Mouse (Mus musculus) stomach, embryonic 15.5 days (tissue): ENCODE data around the gene Lipi. TPM values are rescaled to one million over a fixed set of nuclear protein-coding genes. Genes with fewer than 3 reads are reported as not detected.

ENCODE experiments used
- ATAC-seq: fragments of 200-750 bp; cut with Nextera tagmentation; 2 replicates; pipeline ENCODE4 v1.8.0; 2017; ENCODE audit warnings: low read depth, moderate number of reproducible peaks, moderate TSS enrichment; ENCODE audit not compliant: insufficient read depth, low FRiP score
- H3K27ac ChIP-seq: fragments of 300-500 bp; sonication (generic); 2 replicates; pipeline ENCODE4 v1.5.1; 2015; ENCODE audit warnings: mild to moderate bottlenecking, inconsistent platforms
- H3K27me3 ChIP-seq: fragments of 300-500 bp; sonication (generic); replicated peaks from 2 replicates; pipeline ENCODE4 v1.6.1; 2015; ENCODE audit warnings: inconsistent platforms
- H3K36me3 ChIP-seq: fragments of 300-500 bp; sonication (generic); 2 replicates; pipeline ENCODE4 v1.6.1; 2015; ENCODE audit warnings: inconsistent platforms
- H3K4me1 ChIP-seq: fragments of 300-500 bp; sonication (generic); 2 replicates; pipeline ENCODE4 v1.6.1; 2015; ENCODE audit warnings: inconsistent platforms
- H3K4me2 ChIP-seq: fragments of 300-500 bp; sonication (generic); 2 replicates; pipeline ENCODE4 v1.6.1; 2015; ENCODE audit warnings: mild to moderate bottlenecking, inconsistent platforms
- H3K4me3 ChIP-seq: fragments of 300-500 bp; sonication (generic); replicated peaks from 2 replicates; pipeline ENCODE4 v1.5.1; 2015; ENCODE audit warnings: inconsistent platforms
- H3K9ac ChIP-seq: fragments of 300-500 bp; sonication (generic); 2 replicates; pipeline ENCODE4 v1.6.1; 2015; ENCODE audit warnings: inconsistent platforms
- H3K9me3 ChIP-seq: fragments of 300-500 bp; sonication (generic); 2 replicates; pipeline ENCODE4 v1.6.1; 2016; ENCODE audit warnings: inconsistent platforms
- WGBS: fragments of 180-500 bp; shearing (Covaris S2); methylation state at CpG from one replicate; pipeline ENCODE4 v1.1.7; 2015; 5-methylcytosine and 5-hydroxymethylcytosine counted together
- polyA plus RNA-seq: library from polyadenylated mRNA; unstranded; fragments of >200 nt; fragmentation: Nextera tagmentation; extraction: Ambion mirVana; gene quantifications from 2 replicates; pipeline ENCODE4 v1.2.1, GENCODE M21; 2015

The Lipi gene
- not detected in 2 replicates for polyA plus RNA-seq

DNA sequence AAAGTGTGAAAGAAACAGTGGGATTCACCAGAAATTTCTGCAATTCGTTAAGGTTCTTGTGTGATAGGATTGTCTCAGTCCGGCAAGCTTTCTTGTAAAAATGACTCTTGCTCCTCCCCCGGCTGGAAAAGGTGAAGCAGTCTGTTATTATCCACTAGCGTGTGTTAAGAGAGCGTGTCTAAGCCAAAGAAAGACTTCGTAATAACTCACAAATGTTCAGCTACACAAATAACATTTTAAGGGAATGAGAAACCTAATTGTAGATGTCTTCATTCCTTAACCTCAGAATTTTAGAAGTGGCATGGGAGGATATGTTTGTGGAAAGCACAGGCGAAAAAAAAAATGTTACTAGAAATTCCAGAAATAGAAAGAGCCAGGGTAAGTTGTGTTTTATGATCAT is at the start of gene Lipi:
Lipi (minus strand) TSS at position 101 of the 400 bp plus-strand sequence.
- no peak within 1 kb of the TSS for H3K27ac ChIP-seq
- H3K4me2 ChIP-seq, result no peak within 1 kb of the TSS
- WGBS, result 74% methylated on average over 7 of the region's 7 CpGs
- H3K27me3 ChIP-seq, result no peaks in the 10 kb centered on the region
- H3K9ac ChIP-seq, result no peak within 1 kb of the TSS
- no peak within 1 kb of the TSS for H3K4me3 ChIP-seq
- no peaks in the 10 kb centered on the region for H3K36me3 ChIP-seq
- no peak for ATAC-seq
- H3K9me3 ChIP-seq, result no peaks in the 10 kb centered on the region
- H3K4me1 ChIP-seq, result no peaks in the 10 kb centered on the region

DNA sequence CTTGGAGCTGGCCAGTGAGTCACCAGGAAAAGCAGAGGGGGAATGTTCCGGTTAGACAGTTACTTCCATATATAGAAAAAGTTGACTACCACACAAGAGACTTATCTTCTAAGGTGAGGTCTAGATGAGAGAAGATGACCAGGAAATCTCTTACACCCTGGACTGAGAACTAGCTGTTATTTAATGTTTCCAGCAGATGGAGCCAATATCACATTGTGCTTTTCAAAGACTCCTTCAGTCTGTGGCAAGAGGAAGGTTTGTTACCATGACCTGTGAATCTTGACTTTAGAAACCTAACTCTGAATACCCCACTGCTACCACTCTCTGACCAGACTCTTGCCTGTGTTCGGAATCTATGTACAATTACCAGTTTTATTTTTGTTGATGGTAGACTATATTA is 42.0 kb upstream of the Lipi start:
- no peaks in the 10 kb centered on the region for H3K36me3 ChIP-seq
- H3K4me2 ChIP-seq, result no peak overlapping the region
- H3K9ac ChIP-seq, result no peak overlapping the region
- H3K27me3 ChIP-seq, result no peaks in the 10 kb centered on the region
- H3K4me3 ChIP-seq, result no peak overlapping the region
- no peak for ATAC-seq
- H3K9me3 ChIP-seq, result no peaks in the 10 kb centered on the region
- H3K4me1 ChIP-seq, result no peaks in the 10 kb centered on the region
- 88% methylated on average over 2 of the region's 2 CpGs for WGBS
- H3K27ac ChIP-seq, result no peak overlapping the region

DNA sequence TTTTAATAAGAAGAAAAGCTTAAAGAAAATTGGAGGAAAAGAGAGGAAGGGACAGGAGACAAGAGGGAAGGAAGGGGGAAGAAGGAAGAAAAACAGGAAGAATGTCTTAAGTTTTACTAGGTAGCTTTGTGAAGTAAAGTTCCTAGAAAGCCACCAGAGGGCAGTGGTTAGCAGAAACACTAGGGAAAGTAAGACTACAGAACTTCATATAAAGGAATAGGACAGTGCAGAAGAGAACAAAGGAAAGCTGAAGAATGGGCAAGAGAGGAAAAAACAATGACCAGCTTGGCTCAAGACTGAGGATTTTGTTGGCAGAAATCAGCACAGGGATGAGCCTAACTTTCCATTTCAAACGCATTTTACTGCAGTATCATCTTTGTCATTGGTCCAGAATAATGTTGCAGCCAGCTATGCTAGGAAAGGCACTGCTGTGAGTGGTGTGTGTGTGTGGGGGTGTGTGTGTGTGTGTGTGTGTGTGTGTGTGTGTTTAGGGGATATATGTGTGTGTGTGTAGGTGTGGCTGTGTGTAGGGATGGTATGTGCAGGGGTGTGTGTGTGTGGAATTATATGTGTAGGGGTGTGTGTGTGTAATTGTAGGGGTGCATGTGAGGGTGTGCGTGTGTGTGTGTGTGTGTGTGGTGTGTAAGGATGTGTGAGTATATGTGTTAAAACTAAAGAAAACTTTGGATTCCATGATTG is 31.9 kb upstream of the Lipi start:
- Histone ChIP-seq H3K36me3 (no peaks in the 10 kb centered on the region), H3K4me2 (no peak overlapping the region), H3K4me1 (no peaks in the 10 kb centered on the region), H3K27me3 (no peaks in the 10 kb centered on the region), H3K9me3 (no peaks in the 10 kb centered on the region), H3K4me3 (no peak overlapping the region), H3K27ac (no peak overlapping the region), H3K9ac (no peak overlapping the region)
- ATAC-seq, result no peak
- 72% methylated on average over 2 of the region's 2 CpGs for WGBS

DNA sequence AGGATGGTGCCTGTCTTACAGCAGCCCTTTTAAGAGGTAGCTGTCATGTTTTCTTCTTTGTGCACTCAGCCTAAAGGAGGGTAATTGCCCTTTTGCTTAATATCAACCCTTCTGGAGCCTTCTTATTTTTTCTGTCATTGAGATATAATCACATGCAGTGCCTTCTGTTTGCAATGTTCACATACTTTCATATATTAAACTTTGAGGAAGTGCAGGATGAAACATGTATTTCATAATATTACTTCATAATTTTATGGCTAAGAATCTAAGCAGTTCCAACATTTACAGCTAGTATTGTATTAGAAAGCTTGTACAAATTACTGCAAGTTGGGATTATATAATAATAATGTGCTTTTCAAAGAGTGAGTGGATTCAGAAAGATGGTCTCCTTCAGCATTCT is 26.7 kb upstream of the Lipi start:
- Histone ChIP-seq H3K27me3 (no peaks in the 10 kb centered on the region), H3K4me2 (no peak overlapping the region), H3K36me3 (no peaks in the 10 kb centered on the region), H3K4me1 (no peaks in the 10 kb centered on the region), H3K27ac (no peak overlapping the region), H3K9me3 (no peaks in the 10 kb centered on the region), H3K9ac (no peak overlapping the region), H3K4me3 (no peak overlapping the region)
- ATAC-seq, result no peak

DNA sequence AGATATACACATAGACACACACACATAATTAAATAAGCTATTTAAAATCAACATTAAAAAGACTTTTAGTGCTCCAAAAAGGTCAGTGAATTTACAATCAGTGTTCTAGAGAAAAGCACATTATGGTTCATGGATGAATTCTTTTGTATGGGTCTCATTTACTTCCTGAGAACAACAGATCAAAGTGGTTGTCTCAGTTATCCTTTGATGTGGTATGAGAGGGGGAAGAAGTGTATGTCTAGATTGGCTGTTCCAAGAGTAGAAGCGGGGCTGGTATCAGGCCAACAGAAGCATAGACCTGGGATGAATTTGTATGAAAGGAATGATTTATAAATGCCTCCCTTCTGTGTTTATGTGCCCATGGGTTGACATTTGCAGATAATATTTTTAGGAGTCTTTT is 20.6 kb upstream of the Lipi start:
- no peaks in the 10 kb centered on the region for H3K27me3 ChIP-seq
- no peak overlapping the region for H3K27ac ChIP-seq
- H3K4me1 ChIP-seq, result no peaks in the 10 kb centered on the region
- no peak overlapping the region for H3K4me3 ChIP-seq
- H3K36me3 ChIP-seq, result no peaks in the 10 kb centered on the region
- no peak overlapping the region for H3K4me2 ChIP-seq
- ATAC-seq, result no peak
- H3K9me3 ChIP-seq, result no peaks in the 10 kb centered on the region
- 84% methylated on average over 1 of the region's 1 CpGs for WGBS
- H3K9ac ChIP-seq, result no peak overlapping the region

DNA sequence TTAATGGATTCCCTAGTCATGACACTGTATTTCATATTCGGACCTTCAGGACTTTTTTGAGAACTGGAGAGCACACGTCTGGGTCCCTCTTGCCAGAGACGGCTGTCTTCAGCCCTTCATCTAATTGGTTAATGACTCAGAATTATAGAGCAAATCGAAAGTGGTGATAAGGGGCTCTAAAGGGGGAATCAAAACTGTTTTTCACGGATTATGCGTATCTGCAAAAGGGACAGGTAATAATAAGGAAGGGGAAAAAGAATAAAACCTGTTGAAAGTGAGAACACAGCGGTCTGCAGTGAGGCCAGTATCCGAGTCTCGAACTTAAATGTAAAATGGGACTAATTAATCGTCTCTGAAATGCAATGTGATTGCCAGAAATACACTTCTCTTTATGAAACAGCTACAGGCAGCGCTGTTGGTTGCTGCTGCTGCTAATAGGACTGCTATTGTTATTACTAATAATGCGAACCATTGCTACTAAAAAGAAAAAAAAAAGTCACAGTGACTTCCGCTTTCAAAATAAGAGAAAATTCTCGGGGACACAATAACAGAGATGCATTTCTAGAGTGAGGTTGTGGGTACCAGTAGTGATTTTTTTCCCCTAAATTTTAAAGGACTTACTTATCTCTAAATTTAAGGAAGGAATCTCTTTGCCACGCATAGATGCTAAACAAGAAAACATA is 7.8 kb upstream of the Lipi start:
- H3K27me3 ChIP-seq, result 0 out of 2 replicates have a peak, but pooled peaks cover 2% of the 10 kb centered on the region
- peak overlapping the region; percentile 75 for H3K4me3 ChIP-seq
- no peak overlapping the region for H3K27ac ChIP-seq
- no peaks in the 10 kb centered on the region for H3K4me1 ChIP-seq
- no peaks in the 10 kb centered on the region for H3K36me3 ChIP-seq
- no peak for ATAC-seq
- H3K9me3 ChIP-seq, result no peaks in the 10 kb centered on the region
- peak overlapping the region; percentile 95 for H3K4me2 ChIP-seq
- 0 out of 2 replicates have a peak overlapping the region, but pooled peaks have one; percentile 12 for H3K9ac ChIP-seq
- WGBS, result 15% methylated on average over 15 of the region's 15 CpGs

DNA sequence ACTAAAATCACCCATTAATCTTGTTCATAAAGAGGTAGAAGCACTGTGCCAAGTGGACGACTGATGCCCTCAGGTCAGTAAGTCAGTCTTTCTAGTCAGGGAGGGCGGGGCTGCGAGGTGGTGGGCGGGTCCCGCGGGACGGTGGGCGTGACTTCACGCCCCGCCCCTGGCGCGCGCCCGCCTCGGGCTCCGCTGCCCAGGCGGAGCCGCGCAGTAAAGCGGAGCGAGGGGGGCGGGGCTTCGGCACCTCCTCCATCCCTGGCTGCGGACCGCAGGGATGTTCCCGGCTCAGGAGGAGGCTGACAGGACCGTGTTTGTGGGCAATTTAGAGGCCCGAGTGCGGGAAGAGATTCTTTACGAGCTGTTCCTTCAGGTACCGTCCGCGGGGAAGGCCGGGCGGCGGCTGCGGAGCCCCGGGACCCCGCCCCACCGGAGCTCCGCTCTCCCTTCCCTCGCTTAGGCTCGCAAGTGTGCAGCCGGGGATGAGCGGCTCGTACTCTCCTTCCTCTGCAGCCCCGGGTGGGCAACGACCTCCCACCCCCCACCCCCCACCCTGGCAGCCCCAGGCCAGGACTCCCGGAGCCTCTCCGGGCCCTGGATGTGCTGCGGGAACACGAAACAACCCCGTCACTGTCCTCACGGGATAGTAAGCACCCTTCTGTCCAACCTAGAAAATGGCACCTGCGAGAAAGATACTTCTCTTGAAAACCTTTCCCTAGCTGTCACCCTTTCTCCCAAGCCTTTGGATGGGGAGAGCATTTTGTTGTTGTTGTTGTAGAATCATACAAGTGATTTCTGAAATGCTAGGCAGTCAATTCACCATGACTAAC is 7.0 kb upstream of the Lipi start, which contains the start of gene Rbm11:
Rbm11 (plus strand) TSS at position 174 of the 830 bp plus-strand sequence.
- peak within 1 kb of the TSS; percentile 95 for H3K4me2 ChIP-seq
- 0 out of 2 replicates have a peak within 1 kb of the TSS, but pooled peaks have one; percentile 12 for H3K9ac ChIP-seq
- H3K27me3 ChIP-seq, result 0 out of 2 replicates have a peak, but pooled peaks cover 2% of the 10 kb centered on the region
- no peaks in the 10 kb centered on the region for H3K4me1 ChIP-seq
- peak; percentile 97 for ATAC-seq
- H3K4me3 ChIP-seq, result peak within 1 kb of the TSS; percentile 75
- H3K36me3 ChIP-seq, result no peaks in the 10 kb centered on the region
- WGBS, result under 1% methylated on average over 55 of the region's 55 CpGs
- H3K9me3 ChIP-seq, result no peaks in the 10 kb centered on the region
- H3K27ac ChIP-seq, result no peak within 1 kb of the TSS

DNA sequence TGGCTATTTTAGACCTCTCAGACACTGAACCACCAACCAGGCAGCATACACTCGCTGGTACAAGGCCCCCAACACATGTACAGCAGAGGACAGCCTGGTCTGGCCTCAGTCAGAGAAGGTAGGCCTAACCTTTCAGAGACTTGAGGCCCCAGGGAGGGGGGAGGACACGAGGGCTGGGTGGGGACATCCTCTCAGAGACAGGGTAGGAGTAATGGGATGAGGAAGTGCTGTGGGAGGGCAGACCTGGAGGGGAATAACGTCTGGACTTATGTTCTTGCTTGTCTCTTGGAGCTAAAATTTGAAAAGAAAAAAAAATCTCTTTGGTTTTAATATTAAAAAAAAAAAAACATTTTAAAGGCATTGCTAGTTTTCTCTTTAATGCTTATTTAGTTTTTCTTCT is 605 bp upstream of the Lipi start:
- Histone ChIP-seq H3K9ac (no peak overlapping the region), H3K4me2 (no peak overlapping the region), H3K27me3 (no peaks in the 10 kb centered on the region), H3K27ac (no peak overlapping the region), H3K9me3 (no peaks in the 10 kb centered on the region), H3K4me1 (no peaks in the 10 kb centered on the region), H3K36me3 (no peaks in the 10 kb centered on the region), H3K4me3 (no peak overlapping the region)
- ATAC-seq, result no peak
- 29% methylated on average over 3 of the region's 3 CpGs for WGBS

DNA sequence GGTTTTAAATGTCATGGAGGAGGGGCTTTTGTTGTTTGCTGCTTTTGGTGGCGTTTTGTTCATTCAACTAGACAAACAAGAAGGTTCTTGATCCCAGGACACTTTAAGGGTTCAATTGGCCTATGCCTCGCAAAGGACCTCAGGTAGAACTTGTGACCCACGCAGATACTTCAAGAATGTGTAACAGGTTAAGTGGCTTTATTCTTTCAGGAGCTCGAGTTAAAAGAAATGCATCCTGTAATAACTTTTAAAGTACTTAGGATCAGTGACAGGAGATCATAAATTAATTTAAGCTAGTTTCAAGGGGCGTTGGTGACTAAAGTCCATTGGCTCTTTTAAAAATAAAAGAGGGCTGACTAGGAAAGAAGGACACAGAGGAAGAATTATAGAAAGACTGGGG is 3.6 kb downstream of the Lipi start:
- no peak for ATAC-seq
- Histone ChIP-seq H3K9me3 (no peaks in the 10 kb centered on the region), H3K9ac (no peak overlapping the region), H3K36me3 (no peaks in the 10 kb centered on the region), H3K27me3 (no peaks in the 10 kb centered on the region), H3K4me2 (no peak overlapping the region), H3K4me1 (no peaks in the 10 kb centered on the region), H3K27ac (no peak overlapping the region), H3K4me3 (no peak overlapping the region)
- 59% methylated on average over 5 of the region's 5 CpGs for WGBS

DNA sequence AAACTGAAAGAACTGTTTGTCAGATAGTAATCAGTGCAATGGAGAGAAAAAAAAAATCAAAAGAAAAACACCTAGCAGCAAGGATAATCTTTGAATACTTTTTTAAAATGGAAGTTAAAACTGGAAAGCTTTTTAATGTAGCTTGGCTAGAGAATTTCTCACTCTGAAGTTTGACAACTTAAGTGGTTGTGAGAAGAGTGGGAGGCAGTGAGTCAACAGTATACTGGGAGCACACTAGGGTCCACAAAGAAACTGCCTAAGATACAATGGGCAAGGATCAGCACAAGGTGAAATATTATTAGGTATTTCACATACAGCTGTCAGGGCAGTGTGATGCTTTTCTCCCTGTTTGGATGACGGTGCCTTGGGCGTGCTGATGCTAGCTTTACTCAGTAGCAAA is 23.0 kb downstream of the Lipi start:
- Histone ChIP-seq H3K4me3 (no peak overlapping the region), H3K9ac (no peak overlapping the region), H3K27ac (no peak overlapping the region), H3K4me1 (no peaks in the 10 kb centered on the region), H3K27me3 (no peaks in the 10 kb centered on the region), H3K9me3 (no peaks in the 10 kb centered on the region), H3K36me3 (no peaks in the 10 kb centered on the region), H3K4me2 (no peak overlapping the region)
- ATAC-seq, result no peak
- 88% methylated on average over 2 of the region's 2 CpGs for WGBS

DNA sequence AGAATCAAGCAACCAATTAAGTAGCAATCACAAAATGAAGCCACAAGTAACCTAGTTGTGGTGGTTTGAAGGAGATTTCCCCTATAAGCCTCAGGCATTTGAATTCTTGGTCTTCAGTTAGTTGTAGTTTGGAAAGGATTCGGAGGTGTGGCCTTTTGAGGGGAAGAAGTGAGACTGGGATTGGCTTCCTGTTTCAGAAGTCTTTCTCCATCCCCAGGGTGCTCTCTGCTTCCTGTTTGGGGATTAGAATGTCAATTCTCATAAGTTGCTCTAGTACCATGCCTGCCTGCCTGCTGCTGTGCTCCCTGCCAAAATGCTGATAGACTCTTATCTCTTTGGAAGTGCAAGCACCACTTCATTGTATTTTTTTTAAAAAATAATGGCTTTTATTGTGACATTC is 40.6 kb downstream of the Lipi start:
- no peaks in the 10 kb centered on the region for H3K9me3 ChIP-seq
- H3K9ac ChIP-seq, result no peak overlapping the region
- H3K27me3 ChIP-seq, result no peaks in the 10 kb centered on the region
- no peak overlapping the region for H3K27ac ChIP-seq
- H3K4me1 ChIP-seq, result no peaks in the 10 kb centered on the region
- H3K36me3 ChIP-seq, result no peaks in the 10 kb centered on the region
- H3K4me3 ChIP-seq, result no peak overlapping the region
- ATAC-seq, result no peak
- 71% methylated on average over 1 of the region's 1 CpGs for WGBS
- H3K4me2 ChIP-seq, result no peak overlapping the region
